Mouse (Mus musculus) MEL (cell line): ENCODE data around the gene Gbx2. TPM values are rescaled to one million over a fixed set of nuclear protein-coding genes. Genes with fewer than 3 reads are reported as not detected.

Source experiments
- DNase-seq: peaks from one replicate; pipeline ENCODE4 v3.0.0; 2011; ENCODE audit warnings: low read depth, low spot score
- H3K27ac ChIP-seq: 2 replicates; pipeline ENCODE4 v1.5.1; 2012; ENCODE audit warnings: low read depth, mild to moderate bottlenecking, control low read depth, low read length, moderate library complexity; ENCODE audit not compliant: control insufficient read depth
- H3K27me3 ChIP-seq, 2 experiments: fragments of 150-350 bp in 1 of 2; sonication (generic) in 1 of 2; 2 replicates each; pipeline ENCODE4 v1.6.1; 2012; ENCODE audit warnings: low read length in 2 of 2, mild to moderate bottlenecking in 2 of 2, improper control_type of control experiment in 1 of 2, moderate library complexity in 1 of 2; ENCODE audit not compliant: insufficient read depth in 2 of 2, control insufficient read depth in 1 of 2
- H3K36me3 ChIP-seq, 2 experiments: 2 replicates each; pipeline ENCODE4 v1.6.1; 2012 to 2014; ENCODE audit warnings: low read length in 2 of 2, improper control_type of control experiment in 1 of 2, inconsistent platforms in 1 of 2, mild to moderate bottlenecking in 1 of 2; ENCODE audit not compliant: insufficient read depth in 2 of 2, control insufficient read depth in 1 of 2
- H3K4me1 ChIP-seq, 2 experiments: fragments of 150-350 bp in 1 of 2; sonication (generic) in 1 of 2; 2 replicates each; pipeline ENCODE4 v1.6.1; 2012; ENCODE audit warnings: low read length in 2 of 2, improper control_type of control experiment in 1 of 2, mild to moderate bottlenecking in 1 of 2; ENCODE audit not compliant: insufficient read depth in 2 of 2, control insufficient read depth in 1 of 2
- H3K4me3 ChIP-seq, 2 experiments: fragments of 150-350 bp in 1 of 2; sonication (generic) in 1 of 2; 2 replicates each; pipeline ENCODE4 v1.5.1; 2012; ENCODE audit warnings: low read depth in 2 of 2, low read length in 2 of 2, mild to moderate bottlenecking in 2 of 2, moderate library complexity in 2 of 2, control low read depth in 1 of 2, improper control_type of control experiment in 1 of 2; ENCODE audit not compliant: control insufficient read depth in 1 of 2, insufficient read depth in 1 of 2
- H3K79me2 ChIP-seq: 2 replicates; pipeline ENCODE4 v1.6.1; 2012; ENCODE audit warnings: mild to moderate bottlenecking, low read length, moderate library complexity; ENCODE audit not compliant: control insufficient read depth, poor library complexity, insufficient read depth
- H3K9ac ChIP-seq: 2 replicates; pipeline ENCODE4 v1.6.1; 2012; ENCODE audit warnings: low read depth, mild to moderate bottlenecking, control low read depth, low read length, moderate library complexity; ENCODE audit not compliant: control insufficient read depth, poor library complexity, severe bottlenecking
- H3K9me3 ChIP-seq: fragments of 150-350 bp; sonication (generic); replicated peaks from 2 replicates; pipeline ENCODE4 v1.6.1; 2012; ENCODE audit warnings: mild to moderate bottlenecking, low read length, improper control_type of control experiment, moderate library complexity; ENCODE audit not compliant: insufficient read depth
- BHLHE40 ChIP-seq: IDR thresholded peaks from 2 replicates; pipeline ENCODE4 v1.6.1; 2012; ENCODE audit warnings: low read depth, mild to moderate bottlenecking, inconsistent platforms, low read length, improper control_type of control experiment, borderline replicate concordance
- CHD1 ChIP-seq: IDR thresholded peaks from 2 replicates; pipeline ENCODE4 v1.6.1; 2012; ENCODE audit warnings: low read depth, mild to moderate bottlenecking, inconsistent platforms, low read length, improper control_type of control experiment
- CTCF ChIP-seq, 3 experiments: IDR thresholded peaks in 2 of 3; conservative IDR thresholded peaks in 1 of 3; 2 replicates each; pipeline ENCODE4 v1.5.1; 2011 to 2012; ENCODE audit warnings: low read length in 3 of 3, low read depth in 2 of 3, mild to moderate bottlenecking in 2 of 3, improper control_type of control experiment in 1 of 3, inconsistent platforms in 1 of 3, mixed read lengths in 1 of 3, moderate library complexity in 1 of 3; ENCODE audit not compliant: control insufficient read depth in 1 of 3, insufficient read depth in 1 of 3, poor library complexity in 1 of 3, severe bottlenecking in 1 of 3
- ELF1 ChIP-seq: IDR thresholded peaks from 2 replicates; pipeline ENCODE4 v1.6.1; 2014; ENCODE audit warnings: low read depth, mild to moderate bottlenecking, inconsistent platforms, low read length, improper control_type of control experiment, moderate library complexity
- EP300 ChIP-seq, 2 experiments: IDR thresholded peaks; 2 replicates each; pipeline ENCODE4 v1.6.1; 2011; ENCODE audit warnings: improper control_type of control experiment in 2 of 2, low read length in 2 of 2, low read depth in 1 of 2, mild to moderate bottlenecking in 1 of 2
- ETS1 ChIP-seq: IDR thresholded peaks from 2 replicates; pipeline ENCODE4 v1.6.1; 2012; ENCODE audit warnings: low read depth, mild to moderate bottlenecking, inconsistent platforms, low read length, improper control_type of control experiment, moderate library complexity
- GATA1 ChIP-seq: IDR thresholded peaks from 2 replicates; pipeline ENCODE4 v1.6.1; 2011; ENCODE audit warnings: low read depth, low read length, improper control_type of control experiment
- JUND ChIP-seq: IDR thresholded peaks from 2 replicates; pipeline ENCODE4 v1.6.1; 2011; ENCODE audit warnings: low read depth, mild to moderate bottlenecking, improper control_type of control experiment, low read length
- KAT2A ChIP-seq: conservative IDR thresholded peaks from 2 replicates; pipeline ENCODE4 v1.6.1; 2012; ENCODE audit warnings: low read depth, low read length, improper control_type of control experiment, inconsistent platforms
- MAX ChIP-seq: IDR thresholded peaks from 2 replicates; pipeline ENCODE4 v1.6.1; 2011; ENCODE audit warnings: low read length, improper control_type of control experiment
- MXI1 ChIP-seq: IDR thresholded peaks from 2 replicates; pipeline ENCODE4 v1.6.1; 2011; ENCODE audit warnings: mild to moderate bottlenecking, low read depth, low read length, improper control_type of control experiment
- MYB ChIP-seq: IDR thresholded peaks from 2 replicates; pipeline ENCODE4 v1.6.1; 2011; ENCODE audit warnings: mild to moderate bottlenecking, low read depth, low read length, improper control_type of control experiment
- MYC ChIP-seq: IDR thresholded peaks from 2 replicates; pipeline ENCODE4 v1.6.1; 2011; ENCODE audit warnings: low read depth, mild to moderate bottlenecking, low read length, improper control_type of control experiment, moderate library complexity
- NELFE ChIP-seq: IDR thresholded peaks from 2 replicates; pipeline ENCODE4 v1.6.1; 2011; ENCODE audit warnings: low read depth, low read length, improper control_type of control experiment
- NRF1 ChIP-seq: IDR thresholded peaks from 2 replicates; pipeline ENCODE4 v1.6.1; 2014; ENCODE audit warnings: low read depth, mild to moderate bottlenecking, inconsistent platforms, low read length, improper control_type of control experiment, moderate library complexity; ENCODE audit not compliant: poor library complexity, insufficient read depth, severe bottlenecking
- POLR2AphosphoS5 ChIP-seq: IDR thresholded peaks from 2 replicates; pipeline ENCODE4 v1.6.1; 2012; ENCODE audit warnings: low read depth, borderline replicate concordance, mild to moderate bottlenecking, inconsistent platforms, low read length, moderate library complexity, mixed read lengths
- RAD21 ChIP-seq: IDR thresholded peaks from 2 replicates; pipeline ENCODE4 v1.6.1; 2011; ENCODE audit warnings: mild to moderate bottlenecking, low read depth, low read length, improper control_type of control experiment
- RCOR1 ChIP-seq: IDR thresholded peaks from 2 replicates; pipeline ENCODE4 v1.6.1; 2012; ENCODE audit warnings: low read depth, mild to moderate bottlenecking, inconsistent platforms, low read length, improper control_type of control experiment
- SMC3 ChIP-seq: IDR thresholded peaks from 2 replicates; pipeline ENCODE4 v1.6.1; 2011; ENCODE audit warnings: low read depth, low read length, improper control_type of control experiment
- TAL1 ChIP-seq: IDR thresholded peaks from 2 replicates; pipeline ENCODE4 v1.6.1; 2012; ENCODE audit warnings: mild to moderate bottlenecking, inconsistent platforms, low read length, moderate library complexity, mixed read lengths
- UBTF ChIP-seq: IDR thresholded peaks from 2 replicates; pipeline ENCODE4 v1.6.1; 2012; ENCODE audit warnings: low read depth, mild to moderate bottlenecking, inconsistent platforms, low read length, improper control_type of control experiment, moderate library complexity, borderline replicate concordance; ENCODE audit not compliant: insufficient read depth
- USF2 ChIP-seq, 2 experiments: IDR thresholded peaks; 2 replicates each; pipeline ENCODE4 v1.6.1; 2011 to 2012; ENCODE audit warnings: improper control_type of control experiment in 2 of 2, low read length in 2 of 2, borderline replicate concordance in 1 of 2, inconsistent platforms in 1 of 2, low read depth in 1 of 2, mild to moderate bottlenecking in 1 of 2; ENCODE audit not compliant: insufficient read depth in 1 of 2
- ZC3H11A ChIP-seq: IDR thresholded peaks from 2 replicates; pipeline ENCODE4 v1.6.1; 2012; ENCODE audit warnings: low read depth, mild to moderate bottlenecking, inconsistent platforms, low read length, improper control_type of control experiment
- ZKSCAN1 ChIP-seq: IDR thresholded peaks from 2 replicates; pipeline ENCODE4 v1.6.1; 2012; ENCODE audit warnings: low read depth, mild to moderate bottlenecking, inconsistent platforms, low read length, improper control_type of control experiment, moderate library complexity
- polyA plus RNA-seq, 2 experiments: library from polyadenylated mRNA; stranded (reverse) in 1 of 2; unstranded in 1 of 2; fragments of >175 nt in 1 of 2; fragments of >200 nt in 1 of 2; gene quantifications; 2 replicates each; pipeline versions ENCODE4 v1.2.1 to v1.2.4; 2012; ENCODE audit warnings: low replicate concordance in 2 of 2, low read depth in 1 of 2; ENCODE audit not compliant: insufficient read length in 2 of 2, insufficient read depth in 1 of 2, missing spikeins in 1 of 2
- total RNA-seq: library from RNA; depleted of rRNA; stranded (reverse); fragments of 300-350 nt; gene quantifications from 2 replicates; pipeline ENCODE4 v1.2.3, GENCODE M21; 2012

Gene Gbx2
- total and polyA plus RNA-seq, 3 experiments, result not detected

DNA sequence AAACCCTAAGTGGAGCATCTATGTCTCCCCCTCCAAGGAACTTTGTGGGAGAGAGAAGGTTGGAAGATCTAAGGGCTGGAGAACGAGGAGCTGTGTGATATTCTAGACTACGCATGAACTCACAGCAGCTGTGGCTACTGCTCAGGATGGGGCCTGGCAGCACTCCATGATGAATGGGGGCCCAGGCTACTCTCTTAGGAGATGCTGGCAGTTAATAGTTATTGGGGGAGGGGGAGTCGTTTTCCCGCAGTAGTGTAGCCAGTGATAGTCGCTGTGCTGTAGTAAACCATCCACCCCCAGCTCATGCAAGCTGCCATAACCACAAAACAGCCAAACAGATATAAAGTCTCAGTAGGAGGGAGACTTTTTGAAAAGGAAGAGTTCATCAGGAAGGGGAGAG is 18.6 kb downstream of the Gbx2 start:
- Histone ChIP-seq H3K9ac (no peak overlapping the region), H3K9me3 (no peaks in the 10 kb centered on the region), H3K27ac (no peak overlapping the region), H3K4me1 (no peaks in the 10 kb centered on the region), H3K36me3 (no peaks in the 10 kb centered on the region), H3K27me3 (no peaks in the 10 kb centered on the region), H3K79me2 (no peaks in the 10 kb centered on the region), H3K4me3 (no peak overlapping the region)
- TF ChIP-seq ELF1 (no peak), NELFE (no peak), SMC3 (no peak), CTCF (IDR thresholded peaks at IDR 0.05 in 2 of 3, conservative IDR thresholded peaks at IDR 0.05 in 1 of 3; ENCODE audit: control insufficient read depth in 1 of 3, insufficient read depth in 1 of 3, low read depth in 2 of 3, low read length in 3 of 3, poor library complexity in 1 of 3, severe bottlenecking in 1 of 3) (no peak), JUND (no peak), EP300 (IDR thresholded peaks at IDR 0.05; ENCODE audit: low read depth in 1 of 2, low read length in 2 of 2) (no peak), MAX (no peak), UBTF (no peak), USF2 (IDR thresholded peaks at IDR 0.05; ENCODE audit: borderline replicate concordance in 1 of 2, insufficient read depth in 1 of 2, low read depth in 1 of 2, low read length in 2 of 2) (no peak), MYB (no peak), ETS1 (no peak), MYC (no peak), ZKSCAN1 (no peak), NRF1 (no peak), TAL1 (no peak), BHLHE40 (no peak), CHD1 (no peak), MXI1 (no peak), POLR2AphosphoS5 (no peak)
- no peak for DNase-seq

DNA sequence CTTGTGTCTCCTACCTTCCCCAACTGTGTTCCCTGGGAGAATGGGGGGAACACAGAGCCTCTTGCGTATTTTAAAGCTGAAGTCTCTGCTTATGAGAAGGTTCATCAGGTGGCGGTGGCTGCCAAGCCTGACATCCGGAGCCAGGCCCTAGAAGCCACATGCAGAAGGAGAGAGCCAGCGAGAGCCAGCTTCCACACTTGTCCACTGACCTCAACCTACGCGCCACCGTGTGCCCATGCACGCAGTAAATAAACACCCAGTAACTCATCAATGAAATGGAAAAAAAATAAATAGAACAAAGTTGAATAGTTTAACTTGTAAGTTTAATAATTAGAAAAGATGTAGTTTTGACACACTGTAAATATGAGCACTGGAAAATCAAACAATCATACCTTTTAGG is 21.2 kb downstream of the Gbx2 start:
- TF ChIP-seq GATA1 (no peak), SMC3 (no peak), ELF1 (no peak), RCOR1 (no peak), KAT2A (no peak), USF2 (IDR thresholded peaks at IDR 0.05; ENCODE audit: borderline replicate concordance in 1 of 2, insufficient read depth in 1 of 2, low read depth in 1 of 2, low read length in 2 of 2) (no peak), RAD21 (no peak), UBTF (no peak), BHLHE40 (no peak), ZC3H11A (no peak)
- no peak for DNase-seq
- Histone ChIP-seq H3K36me3 (no peaks in the 10 kb centered on the region), H3K27ac (no peak overlapping the region), H3K79me2 (no peaks in the 10 kb centered on the region), H3K9ac (no peak overlapping the region), H3K27me3 (no peaks in the 10 kb centered on the region), H3K4me3 (no peak overlapping the region), H3K4me1 (no peaks in the 10 kb centered on the region), H3K9me3 (no peaks in the 10 kb centered on the region)
